Mouse (Mus musculus) gastrocnemius, adult 8-10 months (tissue): ENCODE measurements around the gene Pltp. TPM values are rescaled to one million over a fixed set of nuclear protein-coding genes. Genes with fewer than 3 reads are reported as not detected.
"Not testable (repeated sequence)": the region's sequence is repeated elsewhere in the genome, so short reads cannot be mapped to it uniquely, and the experiment has no call there.

ENCODE experiments used
- DNase-seq, 2 experiments: peaks; one replicate each; pipeline ENCODE4 v3.0.0; 2022; ENCODE audit warnings: low spot score in 2 of 2
- total RNA-seq, 4 experiments: library from RNA; stranded (reverse); gene quantifications; 2 replicates each; pipeline ENCODE4 v1.2.4; 2022

The Pltp gene
- total RNA-seq, 4 experiments from 2014 or later, result 8.0 to 19.5 (median 11.9) TPM

GRCm38 (mm10) chr2:164879228-164879567 lies 21.7 kb upstream of the Pltp start, which contains the start of gene Pcif1:
Gene Pcif1, plus strand, starts transcription at chr2:164879304.
- peak; percentile 88 to 90 for DNase-seq

GRCm38 (mm10) chr2:164878509-164879227 lies 21.2 kb upstream of the Pltp start:
- peak; percentile 70 to 77 for DNase-seq

- not testable (repeated sequence) for DNase-seq
These were observed 20.1 kb upstream of the Pltp start for GRCm38 (mm10) chr2:164877376-164878215.

GRCm38 (mm10) chr2:164875648-164876047 lies 18.1 kb upstream of the Pltp start:
- not testable (repeated sequence) for DNase-seq

GRCm38 (mm10) chr2:164874239-164874769 lies 16.8 kb upstream of the Pltp start:
- peak in 1 of 2 experiments; percentile 46 for DNase-seq

GRCm38 (mm10) chr2:164873621-164874020 lies 16.1 kb upstream of the Pltp start:
- DNase-seq, result no peak

GRCm38 (mm10) chr2:164871602-164872303 lies 14.2 kb upstream of the Pltp start:
- DNase-seq, result no peak

- DNase-seq, result no peak
These were observed 11.0 kb upstream of the Pltp start for GRCm38 (mm10) chr2:164868491-164868890.

- DNase-seq, result no peak
These were observed 10.1 kb upstream of the Pltp start for GRCm38 (mm10) chr2:164867566-164867965.

- peak in 1 of 2 experiments; percentile 47 for DNase-seq
These were observed 9.4 kb upstream of the Pltp start for GRCm38 (mm10) chr2:164866741-164867551.

GRCm38 (mm10) chr2:164864593-164864992 lies 7.1 kb upstream of the Pltp start:
- DNase-seq, result no peak

GRCm38 (mm10) chr2:164863411-164863810 lies 5.9 kb upstream of the Pltp start:
- not testable (repeated sequence) for DNase-seq

GRCm38 (mm10) chr2:164862179-164862861 lies 4.8 kb upstream of the Pltp start:
- peak in 1 of 2 experiments; percentile 49 for DNase-seq

- no peak for DNase-seq
These were observed 3.6 kb upstream of the Pltp start for GRCm38 (mm10) chr2:164861094-164861493.

- no peak for DNase-seq
These were observed 2.3 kb upstream of the Pltp start for GRCm38 (mm10) chr2:164859640-164860432.

GRCm38 (mm10) chr2:164859155-164859554 lies 1.6 kb upstream of the Pltp start:
- DNase-seq, result no peak

- DNase-seq, result no peak
These were observed 487 bp upstream of the Pltp start for GRCm38 (mm10) chr2:164857842-164858553.

- DNase-seq, result no peak
These were observed 1.0 kb downstream of the Pltp start for GRCm38 (mm10) chr2:164856309-164857100.
